Mouse (Mus musculus) cerebellum, adult 2 months (tissue): ENCODE data around the gene Gm732. TPM values are rescaled to one million over a fixed set of nuclear protein-coding genes. Genes with fewer than 3 reads are reported as not detected.

Source experiments
- DNase-seq, 2 experiments: peaks; one replicate each; pipeline ENCODE4 v3.0.0; 2021
- H3K27ac ChIP-seq: fragments of 200-500 bp; 2 replicates; pipeline ENCODE4 v1.5.1; 2012; ENCODE audit warnings: low read length, control low read depth, inconsistent platforms; ENCODE audit not compliant: insufficient read depth
- H3K27me3 ChIP-seq: fragments of 200-500 bp; 2 replicates; pipeline ENCODE4 v1.6.1; 2012; ENCODE audit warnings: inconsistent platforms, mild to moderate bottlenecking, low read length, moderate library complexity; ENCODE audit not compliant: control insufficient read depth, insufficient read depth
- H3K4me1 ChIP-seq: fragments of 200-500 bp; 2 replicates; pipeline ENCODE4 v1.6.1; 2011; ENCODE audit warnings: low read length; ENCODE audit not compliant: control insufficient read depth, insufficient read depth
- H3K4me3 ChIP-seq: fragments of 200-500 bp; replicated peaks from 2 replicates; pipeline ENCODE3; 2011; ENCODE audit warnings: mild to moderate bottlenecking, low read depth, low read length, control low read depth; ENCODE audit not compliant: insufficient read depth
- CTCF ChIP-seq: fragments of 200-500 bp; IDR thresholded peaks from 2 replicates; pipeline ENCODE4 v1.5.1; 2011; ENCODE audit warnings: low read depth, mild to moderate bottlenecking, control low read depth, low read length, moderate library complexity, borderline replicate concordance; ENCODE audit not compliant: insufficient read depth
- POLR2A ChIP-seq: fragments of 200-500 bp; IDR thresholded peaks from 2 replicates; pipeline ENCODE4 v1.6.1; 2011; ENCODE audit warnings: low read length, control low read depth, borderline replicate concordance; ENCODE audit not compliant: insufficient read depth
- WGBS: fragments of 180-500 bp; shearing (Covaris S2); methylation state at CpG from one replicate; pipeline ENCODE4 v1.1.7; 2018; 5-methylcytosine and 5-hydroxymethylcytosine counted together
- polyA plus RNA-seq: library from polyadenylated mRNA; depleted of rRNA; stranded (reverse); fragments of >200 nt; gene quantifications from 2 replicates; pipeline ENCODE4 v1.2.3, GENCODE M21; 2012; rRNA removed

Gene Gm732
- not detected in 2 replicates for polyA plus RNA-seq

DNA sequence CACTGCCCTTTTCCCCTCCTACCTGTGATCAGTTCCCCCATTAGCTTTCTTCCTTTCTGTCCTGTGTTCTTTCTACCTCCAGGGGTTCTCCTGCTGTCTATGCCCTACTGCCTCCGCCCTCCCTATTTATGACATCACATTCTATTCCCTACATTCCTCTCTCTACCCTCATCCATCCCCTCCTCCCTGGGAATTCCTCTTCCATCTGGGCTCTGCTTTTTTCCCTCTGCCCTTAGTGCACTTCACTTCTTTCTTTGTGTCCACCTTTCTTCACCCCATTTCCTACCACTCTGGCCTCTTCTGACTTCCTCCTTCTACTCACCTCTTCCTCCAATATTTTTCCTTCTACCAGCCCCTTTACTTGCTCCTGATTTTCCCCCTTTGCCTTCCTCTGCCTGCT, at the start of gene Gm732:
TSS of gene Gm732 (minus strand) at position 101 of the 400 bp plus-strand sequence.
- Histone ChIP-seq H3K4me3 (no peak within 1 kb of the TSS), H3K27me3 (no peaks in the 10 kb centered on the region), H3K27ac (no peak within 1 kb of the TSS), H3K4me1 (no peaks in the 10 kb centered on the region)
- WGBS = 75% methylated on average over 1 of the region's 1 CpGs
- TF ChIP-seq CTCF = no peak
- no peak for TF ChIP-seq POLR2A
- no peak for DNase-seq

Other genes with a start within 250 kb of the Gm732 start
- not detected in 2 replicates for gene Tent5d, start 155.9 kb downstream of the Gm732 start, polyA plus RNA-seq
- 18.8 and 19.4 TPM in 2 replicates for gene 2610002M06Rik, start 132.1 kb downstream of the Gm732 start, polyA plus RNA-seq